Mouse (Mus musculus) heart, adult 2 months (tissue): Measurements from ENCODE around the gene Scnn1a.

ENCODE experiments used
- CTCF ChIP-seq: fragments of 200-600 bp; IDR thresholded peaks from 2 replicates; pipeline ENCODE4 v1.8.1; 2022; ENCODE audit warnings: antibody characterized with exemption, mild to moderate bottlenecking, moderate library complexity
- POLR2A ChIP-seq: fragments of 200-500 bp; IDR thresholded peaks from 2 replicates; pipeline ENCODE4 v1.6.1; 2011; ENCODE audit warnings: mild to moderate bottlenecking, low read depth, low read length, control low read depth; ENCODE audit not compliant: insufficient read depth

GRCm38 (mm10) chr6:125340244-125340643 lies 19.8 kb downstream of the Scnn1a start:
- TF ChIP-seq CTCF, result no peak
- TF ChIP-seq POLR2A, result no peak
